Comparison of ENCODE assay signal across 29 mouse cellular contexts in genomic region chr9:59945241-59945640, GRCm38 (mm10). TPM values are rescaled to one million over a fixed set of nuclear protein-coding genes. Genes with fewer than 3 reads are reported as not detected.
"Had no signal": no experiment of that assay in that cellular context is flagged by ENCODE, and none has a peak within 500 bp of the region (broad histone marks: within the 10 kb centered on the region; RNA-seq: fewer than 3 reads in every experiment).

No protein-coding gene starts in this region.

- H3K27me3 ChIP-seq: limb, embryonic 13.5 days; lung, embryonic 15.5 days; midbrain, embryonic 13.5 days; neural tube, embryonic 13.5 days had no signal

- H3K4me2 ChIP-seq: limb, embryonic 13.5 days; liver, embryonic 12.5 days; liver, embryonic 15.5 days; lung, embryonic 15.5 days; midbrain, embryonic 13.5 days; neural tube, embryonic 13.5 days had no signal

- H3K4me3 ChIP-seq: layer of hippocampus, adult 2 months; limb, embryonic 10.5 days; limb, embryonic 13.5 days; liver, embryonic 12.5 days; liver, embryonic 15.5 days; lung, embryonic 15.5 days; megakaryocyte, embryonic 14.5 days; midbrain, embryonic 10.5 days; midbrain, embryonic 13.5 days; myocyte; neural tube, embryonic 13.5 days had no signal

- DNase-seq: kidney, adult 18-20 months; layer of hippocampus, adult 9-11 months; liver; lung, adult 18-20 months; lung, postnatal 10 days; lung, postnatal 36 days; retina, postnatal 1 day; right cerebral cortex, postnatal 25 days; thymus, postnatal 25 days had no signal

- H3K4me1 ChIP-seq: liver, embryonic 15.5 days; midbrain, embryonic 13.5 days had no signal

- H3K36me3 ChIP-seq: limb, embryonic 10.5 days; limb, embryonic 13.5 days; liver, embryonic 12.5 days; liver, embryonic 15.5 days; lung, embryonic 15.5 days; midbrain, embryonic 10.5 days; midbrain, embryonic 13.5 days; neural tube, embryonic 13.5 days had no signal

- ATAC-seq: liver, embryonic 12.5 days; midbrain, embryonic 13.5 days; midbrain, embryonic 16.5 days had no signal

- H3K9me3 ChIP-seq: limb, embryonic 10.5 days; limb, embryonic 13.5 days; liver, embryonic 12.5 days; liver, embryonic 15.5 days; lung, embryonic 15.5 days; megakaryocyte, embryonic 14.5 days; midbrain, embryonic 10.5 days; midbrain, embryonic 13.5 days; neural tube, embryonic 13.5 days had no signal

- H3K9ac ChIP-seq: limb, embryonic 13.5 days; liver, embryonic 12.5 days; liver, embryonic 15.5 days; lung, embryonic 15.5 days; midbrain, embryonic 13.5 days; neural tube, embryonic 13.5 days had no signal

- H3K27ac ChIP-seq: layer of hippocampus, adult 2 months; limb, embryonic 10.5 days; limb, embryonic 13.5 days; liver, embryonic 12.5 days; liver, embryonic 15.5 days; lung, embryonic 15.5 days; midbrain, embryonic 10.5 days; midbrain, embryonic 13.5 days; neural tube, embryonic 13.5 days had no signal

RNA-seq across cellular contexts. Expression of gene Nr2e3, which starts 15.2 kb away (rescaled TPM):
- total RNA-seq: layer of hippocampus, adult 2 months; layer of hippocampus, postnatal 25 days; left cerebral cortex, adult 18-20 months; left cerebral cortex, postnatal 25 days; monocyte, adult 5-6 weeks; neutrophil, adult 5-6 weeks had no signal
- polyA plus RNA-seq: kidney, embryonic 16.5 days; liver, embryonic 12.5 days; liver, embryonic 15.5 days; lung, embryonic 15.5 days; midbrain, embryonic 10.5 days; midbrain, embryonic 13.5 days; midbrain, embryonic 16.5 days; myocyte; spleen, adult 2 months; testis, adult 2 months had no signal
